Mouse (Mus musculus) embryonic facial prominence, embryonic 12.5 days (tissue): ENCODE results near the gene Cryz. TPM values are rescaled to one million over a fixed set of nuclear protein-coding genes. Genes with fewer than 3 reads are reported as not detected.
A peak's percentile ranks its signal among the peaks of the same experiment; 100 is the strongest.

Experiments used
- ATAC-seq: fragments of 200-750 bp; cut with Nextera tagmentation; 2 replicates; pipeline ENCODE4 v1.8.0; 2017; ENCODE audit not compliant: insufficient number of reproducible peaks, insufficient read depth, low FRiP score, low TSS enrichment
- H3K27ac ChIP-seq: fragments of 300-500 bp; sonication (generic); 2 replicates; pipeline ENCODE4 v1.5.1; 2016; ENCODE audit warnings: mild to moderate bottlenecking
- H3K27me3 ChIP-seq: fragments of 300-500 bp; sonication (generic); 2 replicates; pipeline ENCODE4 v1.6.1; 2016; ENCODE audit warnings: mild to moderate bottlenecking, moderate library complexity
- H3K36me3 ChIP-seq: fragments of 300-500 bp; sonication (generic); 2 replicates; pipeline ENCODE4 v1.6.1; 2016; ENCODE audit warnings: mild to moderate bottlenecking
- H3K4me1 ChIP-seq: fragments of 300-500 bp; sonication (generic); 2 replicates; pipeline ENCODE4 v1.6.1; 2016
- H3K4me2 ChIP-seq: fragments of 300-500 bp; sonication (generic); replicated peaks from 2 replicates; pipeline ENCODE4 v1.6.1; 2016; ENCODE audit warnings: mild to moderate bottlenecking, moderate library complexity
- H3K4me3 ChIP-seq: fragments of 300-500 bp; sonication (generic); 2 replicates; pipeline ENCODE4 v1.5.1; 2016; ENCODE audit warnings: mild to moderate bottlenecking
- H3K9ac ChIP-seq: fragments of 300-500 bp; sonication (generic); 2 replicates; pipeline ENCODE4 v1.6.1; 2016; ENCODE audit warnings: mild to moderate bottlenecking, moderate library complexity
- H3K9me3 ChIP-seq: fragments of 300-500 bp; sonication (generic); 2 replicates; pipeline ENCODE4 v1.6.1; 2016; ENCODE audit warnings: mild to moderate bottlenecking, moderate library complexity
- WGBS: fragments of 180-500 bp; shearing (Covaris S2); methylation state at CpG from one replicate; pipeline ENCODE4 v1.1.7; 2016; 5-methylcytosine and 5-hydroxymethylcytosine counted together
- polyA plus RNA-seq: library from polyadenylated mRNA; unstranded; fragments of >200 nt; fragmentation: Nextera tagmentation; extraction: Ambion mirVana; gene quantifications from 2 replicates; pipeline ENCODE4 v1.2.1, GENCODE M21; 2016

The Cryz gene
- 23.2 and 26.5 TPM in 2 replicates for polyA plus RNA-seq

- peak within 1 kb of the TSS; percentile 96 for H3K27ac ChIP-seq
- no peaks in the 10 kb centered on the region for H3K4me1 ChIP-seq
- ATAC-seq: peak; percentile 83
- H3K4me2 ChIP-seq: peak within 1 kb of the TSS; percentile 61
- peaks cover 27% of the 10 kb centered on the region for H3K36me3 ChIP-seq
- WGBS: under 1% methylated on average over 25 of the region's 25 CpGs
- H3K9ac ChIP-seq: peak within 1 kb of the TSS; percentile 75
- no peaks in the 10 kb centered on the region for H3K9me3 ChIP-seq
- H3K27me3 ChIP-seq: no peaks in the 10 kb centered on the region
- H3K4me3 ChIP-seq: peak within 1 kb of the TSS; percentile 72
Observed at GRCm38 (mm10) chr3:154596488-154596933, at the start of gene Cryz. Gene Cryz, plus strand, starts transcription at chr3:154596711.

DNA sequence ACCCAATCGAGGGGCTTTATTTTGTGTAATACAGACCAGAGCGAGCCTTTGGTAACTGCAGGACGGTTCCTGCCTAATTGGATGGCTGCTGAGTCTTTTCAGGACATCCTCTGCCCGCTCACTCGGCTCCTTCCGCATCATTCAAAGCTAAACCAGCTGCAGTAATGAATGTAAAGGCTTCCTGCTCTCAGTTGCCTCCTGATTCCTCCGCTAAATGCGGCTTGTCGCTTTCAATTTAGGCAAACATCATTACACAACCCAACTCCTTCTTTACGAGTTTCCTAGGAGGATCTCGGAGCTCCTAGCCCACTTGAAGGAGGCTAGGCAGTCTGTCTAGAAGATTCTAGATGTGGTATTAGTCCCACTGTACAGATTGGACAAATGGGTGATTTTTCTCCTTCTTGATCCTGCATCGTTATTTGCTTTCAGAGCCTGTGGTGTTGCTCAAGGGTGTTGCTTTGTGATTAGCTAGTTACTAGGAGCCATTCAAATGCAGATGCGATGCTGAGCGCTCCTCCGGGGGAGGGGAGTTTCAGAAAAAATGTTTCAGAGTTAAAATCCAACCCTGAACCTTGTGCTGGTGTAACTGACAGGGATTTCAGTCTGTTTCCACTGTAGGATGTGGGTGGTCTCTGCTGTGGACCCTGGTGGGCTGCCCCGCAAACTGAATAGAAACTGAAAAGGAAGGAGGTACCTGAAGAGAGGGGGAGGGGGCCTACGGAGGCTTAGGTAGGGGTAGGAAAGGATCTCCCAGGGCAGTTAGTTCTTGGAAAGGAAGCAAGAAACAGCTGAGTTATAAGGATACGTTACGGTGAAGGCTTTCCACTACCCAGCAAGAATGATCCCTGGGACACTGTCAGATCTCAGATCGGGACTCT is 48.7 kb upstream of the Cryz start:
- 4% methylated on average over 20 of the region's 20 CpGs for WGBS
- ATAC-seq: no peak
- H3K4me2 ChIP-seq: peak overlapping the region; percentile 16
- H3K4me1 ChIP-seq: peaks cover 30% of the 10 kb centered on the region
- no peak overlapping the region for H3K4me3 ChIP-seq
- 0 out of 2 replicates have a peak overlapping the region, but pooled peaks have one; percentile 30 for H3K27ac ChIP-seq
- H3K27me3 ChIP-seq: peaks cover 13% of the 10 kb centered on the region; the same call in 1 of the 2 replicates
- H3K9ac ChIP-seq: no peak overlapping the region
- H3K9me3 ChIP-seq: no peaks in the 10 kb centered on the region
- H3K36me3 ChIP-seq: no peaks in the 10 kb centered on the region

DNA sequence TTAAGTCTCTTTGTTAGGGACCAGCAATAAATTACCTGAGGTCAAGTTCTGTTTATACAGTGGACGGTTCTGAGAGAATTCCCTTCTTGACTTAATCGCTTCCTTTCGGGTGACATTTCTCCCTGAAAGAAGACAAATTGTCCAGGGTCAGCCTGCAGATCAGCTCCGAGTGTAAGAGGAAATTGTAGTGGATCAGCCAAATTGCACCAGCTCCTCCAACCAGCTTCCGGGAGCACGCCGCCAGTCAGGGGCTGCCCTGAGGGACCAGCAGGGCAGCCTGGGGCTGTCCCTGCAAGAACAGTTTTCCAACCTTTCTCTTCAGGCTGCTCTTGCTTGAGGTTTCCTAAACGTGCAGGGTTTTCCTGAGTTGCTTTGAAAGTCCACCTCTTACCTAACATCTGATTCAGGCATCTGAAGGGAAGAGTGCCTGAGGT is 47.6 kb upstream of the Cryz start:
- Histone ChIP-seq H3K4me2 (no peak overlapping the region), H3K4me1 (peaks cover 30% of the 10 kb centered on the region), H3K9ac (no peak overlapping the region), H3K36me3 (no peaks in the 10 kb centered on the region), H3K27ac (0 out of 2 replicates have a peak overlapping the region, but pooled peaks have one; percentile 30), H3K27me3 (peaks cover 13% of the 10 kb centered on the region; the same call in 1 of the 2 replicates), H3K4me3 (no peak overlapping the region), H3K9me3 (no peaks in the 10 kb centered on the region)
- ATAC-seq: no peak
- whole genome bisulfite sequencing: 3% methylated on average over 8 of the region's 8 CpGs

- H3K4me3 ChIP-seq: no peak overlapping the region
- H3K27me3 ChIP-seq: peaks cover 7% of the 10 kb centered on the region; the same call in 1 of the 2 replicates
- peaks cover 30% of the 10 kb centered on the region for H3K4me1 ChIP-seq
- no peak overlapping the region for H3K9ac ChIP-seq
- H3K36me3 ChIP-seq: no peaks in the 10 kb centered on the region
- ATAC-seq: peak; percentile 59
- H3K27ac ChIP-seq: 0 out of 2 replicates have a peak overlapping the region, but pooled peaks have one; percentile 38
- H3K9me3 ChIP-seq: no peaks in the 10 kb centered on the region
- 14% methylated on average over 17 of the region's 17 CpGs for WGBS
- H3K4me2 ChIP-seq: peak overlapping the region; percentile 7; the same call in 1 of the 2 replicates
Observed at GRCm38 (mm10) chr3:154550326-154551034, 46.0 kb upstream of the Cryz start.

- Histone ChIP-seq H3K4me3 (no peak overlapping the region), H3K9ac (no peak overlapping the region), H3K4me2 (peak overlapping the region; percentile 7; the same call in 1 of the 2 replicates), H3K27ac (0 out of 2 replicates have a peak overlapping the region, but pooled peaks have one; percentile 38), H3K36me3 (no peaks in the 10 kb centered on the region), H3K4me1 (peaks cover 30% of the 10 kb centered on the region), H3K27me3 (peaks cover 7% of the 10 kb centered on the region; the same call in 1 of the 2 replicates), H3K9me3 (no peaks in the 10 kb centered on the region)
- 11% methylated on average over 5 of the region's 5 CpGs for WGBS
- ATAC-seq: peak; percentile 52; the same call in 1 of the 2 replicates
Observed at GRCm38 (mm10) chr3:154551035-154551411, 45.5 kb upstream of the Cryz start.

DNA sequence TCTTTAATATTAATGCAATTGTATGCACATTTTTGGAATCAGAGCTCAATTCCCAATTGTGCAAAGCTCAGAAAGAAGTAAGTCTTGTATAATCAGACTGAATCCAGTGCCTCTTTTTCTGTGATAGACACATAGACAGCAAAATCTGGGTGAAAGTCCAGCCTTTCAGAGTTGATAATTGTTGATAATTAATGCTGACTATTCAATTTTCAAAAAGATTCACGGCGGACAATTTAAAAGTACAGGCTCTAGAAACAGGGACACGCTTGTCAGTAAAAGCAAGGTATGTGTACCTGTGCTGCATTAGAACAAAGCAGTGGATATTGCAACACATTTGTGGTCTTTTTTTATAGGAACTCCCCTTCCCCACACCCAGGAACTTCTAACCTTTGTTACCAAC is 34.3 kb upstream of the Cryz start:
- H3K4me1 ChIP-seq: 0 out of 2 replicates have a peak, but pooled peaks cover 10% of the 10 kb centered on the region
- H3K4me2 ChIP-seq: no peak overlapping the region
- no peaks in the 10 kb centered on the region for H3K36me3 ChIP-seq
- no peak overlapping the region for H3K27ac ChIP-seq
- H3K27me3 ChIP-seq: peaks cover 3% of the 10 kb centered on the region; the same call in 1 of the 2 replicates
- no peak for ATAC-seq
- H3K9ac ChIP-seq: no peak overlapping the region
- no peaks in the 10 kb centered on the region for H3K9me3 ChIP-seq
- no peak overlapping the region for H3K4me3 ChIP-seq
- WGBS: 93% methylated on average over 3 of the region's 3 CpGs

- H3K4me1 ChIP-seq: no peaks in the 10 kb centered on the region
- WGBS: 57% methylated on average over 3 of the region's 3 CpGs
- no peaks in the 10 kb centered on the region for H3K36me3 ChIP-seq
- H3K9me3 ChIP-seq: no peaks in the 10 kb centered on the region
- no peak overlapping the region for H3K9ac ChIP-seq
- no peak overlapping the region for H3K4me3 ChIP-seq
- no peak overlapping the region for H3K4me2 ChIP-seq
- no peak overlapping the region for H3K27ac ChIP-seq
- no peak for ATAC-seq
- H3K27me3 ChIP-seq: peaks cover 9% of the 10 kb centered on the region; the same call in 1 of the 2 replicates
Observed at GRCm38 (mm10) chr3:154565437-154565836, 31.1 kb upstream of the Cryz start.

GRCm38 (mm10) chr3:154570029-154570575 is 26.4 kb upstream of the Cryz start:
- H3K4me1 ChIP-seq: no peaks in the 10 kb centered on the region
- H3K4me3 ChIP-seq: no peak overlapping the region
- H3K27me3 ChIP-seq: peaks cover 9% of the 10 kb centered on the region; the same call in 1 of the 2 replicates
- H3K27ac ChIP-seq: no peak overlapping the region
- 38% methylated on average over 14 of the region's 14 CpGs for WGBS
- ATAC-seq: no peak
- H3K9me3 ChIP-seq: no peaks in the 10 kb centered on the region
- no peak overlapping the region; the same call in 1 of the 2 replicates for H3K4me2 ChIP-seq
- H3K36me3 ChIP-seq: no peaks in the 10 kb centered on the region
- H3K9ac ChIP-seq: no peak overlapping the region

GRCm38 (mm10) chr3:154570786-154571185 is 25.7 kb upstream of the Cryz start:
- H3K4me1 ChIP-seq: no peaks in the 10 kb centered on the region
- 0 out of 2 replicates have a peak overlapping the region, but pooled peaks have one; percentile 17 for H3K4me3 ChIP-seq
- H3K27ac ChIP-seq: peak overlapping the region; percentile 37
- peaks cover 9% of the 10 kb centered on the region; the same call in 1 of the 2 replicates for H3K27me3 ChIP-seq
- ATAC-seq: no peak
- H3K9ac ChIP-seq: peak overlapping the region; percentile 19; the same call in 1 of the 2 replicates
- H3K9me3 ChIP-seq: no peaks in the 10 kb centered on the region
- no peaks in the 10 kb centered on the region for H3K36me3 ChIP-seq
- H3K4me2 ChIP-seq: peak overlapping the region; percentile 40
- WGBS: 5% methylated on average over 12 of the region's 12 CpGs

- ATAC-seq: peak; percentile 83; the same call in 1 of the 2 replicates
- 0 out of 2 replicates have a peak overlapping the region, but pooled peaks have one; percentile 22 for H3K4me2 ChIP-seq
- no peak overlapping the region for H3K9ac ChIP-seq
- H3K9me3 ChIP-seq: no peaks in the 10 kb centered on the region
- 0 out of 2 replicates have a peak, but pooled peaks cover 5% of the 10 kb centered on the region for H3K27me3 ChIP-seq
- no peak overlapping the region for H3K27ac ChIP-seq
- WGBS: 11% methylated on average over 12 of the region's 12 CpGs
- no peak overlapping the region for H3K4me3 ChIP-seq
- no peaks in the 10 kb centered on the region for H3K4me1 ChIP-seq
- H3K36me3 ChIP-seq: peaks cover under 1% of the 10 kb centered on the region; the same call in 1 of the 2 replicates
Observed at GRCm38 (mm10) chr3:154572341-154572972, 24.1 kb upstream of the Cryz start.
